Mouse (Mus musculus) C2C12 (cell line): ENCODE data around the gene Rai14. TPM values are rescaled to one million over a fixed set of nuclear protein-coding genes. Genes with fewer than 3 reads are reported as not detected.

Experiments
- H3K27me3 ChIP-seq: one replicate; pipeline ENCODE4 v1.6.1; 2011; ENCODE audit not compliant: control insufficient read depth, insufficient read depth, insufficient read length
- H3K36me3 ChIP-seq: one replicate; pipeline ENCODE4 v1.6.1; 2011; ENCODE audit not compliant: control insufficient read depth, insufficient read depth
- H3K4me3 ChIP-seq: one replicate; pipeline ENCODE4 v1.5.1; 2011; ENCODE audit warnings: mild to moderate bottlenecking, control low read depth; ENCODE audit not compliant: poor library complexity, insufficient read depth, severe bottlenecking
- H3K79me2 ChIP-seq: one replicate; pipeline ENCODE4 v1.6.1; 2011; ENCODE audit not compliant: control insufficient read depth, insufficient read depth
- H3K79me3 ChIP-seq: one replicate; pipeline ENCODE4 v1.6.1; 2011; ENCODE audit warnings: low read depth, control low read depth
- H3ac ChIP-seq: one replicate; pipeline ENCODE3; 2011; ENCODE audit warnings: low read depth; ENCODE audit not compliant: control insufficient read depth, insufficient read length
- CEBPB ChIP-seq: IDR thresholded peaks from one replicate; pipeline ENCODE4 v1.6.1; 2011; ENCODE audit warnings: low read depth, mild to moderate bottlenecking, control low read depth, moderate library complexity
- CTCF ChIP-seq: IDR thresholded peaks from one replicate; pipeline ENCODE4 v1.5.1; 2011; ENCODE audit not compliant: control insufficient read depth, insufficient read depth, insufficient read length
- FOSL1 ChIP-seq: IDR thresholded peaks from one replicate; pipeline ENCODE4 v1.8.0; 2011; ENCODE audit warnings: mild to moderate bottlenecking, low read length; ENCODE audit not compliant: poor library complexity, insufficient read depth, severe bottlenecking
- MAX ChIP-seq: IDR thresholded peaks from one replicate; pipeline ENCODE4 v1.6.1; 2011; ENCODE audit warnings: mild to moderate bottlenecking, control low read depth
- MYOD1 ChIP-seq: IDR thresholded peaks from one replicate; pipeline ENCODE4 v1.6.1; 2011; ENCODE audit warnings: low read depth; ENCODE audit not compliant: control insufficient read depth, insufficient read length
- MYOG ChIP-seq: IDR thresholded peaks from one replicate; pipeline ENCODE4 v1.6.1; 2011; ENCODE audit not compliant: control insufficient read depth, insufficient read length; ENCODE audit errors: extremely low read depth
- USF1 ChIP-seq: IDR thresholded peaks from one replicate; pipeline ENCODE4 v1.6.1; 2011; ENCODE audit warnings: low read depth, mild to moderate bottlenecking, control low read depth, moderate library complexity
- polyA plus RNA-seq: library from polyadenylated mRNA; unstranded; fragments of >200 nt; fragmentation: generic; extraction: Trizol; gene quantifications from one replicate; pipeline ENCODE4 v1.2.1, GENCODE M21; 2012; ENCODE audit warnings: missing spikeins

Rai14 gene
- polyA plus RNA-seq, 1 experiment = 55.1 TPM

DNA sequence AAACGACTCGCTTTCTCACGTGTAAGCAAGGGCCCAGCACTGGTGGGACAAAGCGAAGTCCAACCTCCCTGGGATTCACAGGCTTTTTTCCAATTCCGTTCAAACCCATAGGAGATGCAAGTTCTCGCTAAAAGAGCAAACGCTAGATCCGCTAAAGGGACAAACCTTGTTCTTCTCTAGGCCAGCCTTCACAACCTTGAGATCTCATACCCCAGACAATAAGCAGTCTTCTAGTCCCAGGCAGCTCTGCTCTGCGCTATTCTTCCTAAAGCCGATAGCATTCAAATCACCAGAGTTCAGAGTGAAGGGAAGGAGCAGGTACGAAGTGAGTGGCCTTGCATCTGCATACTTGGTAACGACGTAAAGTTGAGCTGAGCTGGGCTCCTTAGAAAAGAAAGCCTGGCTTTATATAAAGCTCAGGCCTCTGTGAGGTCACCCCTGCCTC, 1.2 kb downstream of the Rai14 start:
- Histone ChIP-seq H3K4me3 (peak overlapping the region; percentile 96), H3K36me3 (peaks cover 39% of the 10 kb centered on the region), H3ac (peak overlapping the region; percentile 97), H3K27me3 (no peaks in the 10 kb centered on the region), H3K79me3 (peaks cover 56% of the 10 kb centered on the region), H3K79me2 (peaks cover 59% of the 10 kb centered on the region)
- TF ChIP-seq MAX (no peak), CEBPB (no peak), USF1 (no peak), FOSL1 (no peak), CTCF (no peak), MYOG (no peak), MYOD1 (no peak)

DNA sequence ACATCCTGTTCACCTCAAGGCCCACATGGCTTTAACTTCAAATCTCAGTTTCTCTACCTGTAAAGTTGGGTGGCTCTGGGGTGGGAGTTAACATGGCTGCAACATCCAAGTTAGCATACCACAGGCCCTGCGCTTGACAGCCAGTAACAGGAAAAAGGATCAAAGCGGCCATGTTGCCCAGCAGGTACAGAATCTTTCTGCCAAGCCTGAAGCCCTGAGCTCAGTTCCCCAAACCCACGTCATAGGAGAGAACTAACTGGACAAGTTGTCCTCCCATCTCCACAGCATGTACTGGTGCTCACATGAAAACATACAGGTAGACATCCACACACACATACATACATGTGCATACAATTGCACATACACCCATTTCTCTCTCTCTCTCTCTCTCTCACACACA, 2.1 kb downstream of the Rai14 start:
- Histone ChIP-seq H3K79me3 (peaks cover 65% of the 10 kb centered on the region), H3ac (peak overlapping the region; percentile 55), H3K36me3 (peaks cover 48% of the 10 kb centered on the region), H3K27me3 (no peaks in the 10 kb centered on the region), H3K79me2 (peaks cover 68% of the 10 kb centered on the region), H3K4me3 (no peak overlapping the region)
- TF ChIP-seq MYOD1 (no peak), USF1 (no peak), CEBPB (no peak), CTCF (no peak), FOSL1 (no peak), MAX (no peak), MYOG (no peak)

DNA sequence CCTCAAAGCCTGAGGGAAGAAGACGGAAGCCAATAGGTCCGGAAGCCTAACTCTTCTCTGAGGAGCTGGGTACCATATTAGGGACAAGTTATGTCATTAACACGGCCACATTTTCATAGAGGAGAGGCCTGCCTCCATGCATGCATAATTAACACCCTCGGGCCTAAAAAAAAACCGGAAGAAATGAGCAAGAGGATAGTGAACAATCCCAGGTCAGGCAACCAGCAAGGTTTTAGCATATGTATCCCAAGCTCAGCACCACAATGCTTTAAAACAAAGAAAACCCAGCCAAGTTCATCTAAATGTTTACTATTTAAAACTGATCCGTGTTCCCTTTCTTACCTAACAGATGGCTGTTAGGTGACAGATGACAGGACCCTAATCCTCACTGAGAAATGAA, 3.2 kb downstream of the Rai14 start:
- Histone ChIP-seq H3K27me3 (no peaks in the 10 kb centered on the region), H3K79me2 (peaks cover 79% of the 10 kb centered on the region), H3K36me3 (peaks cover 55% of the 10 kb centered on the region), H3ac (no peak overlapping the region), H3K79me3 (peaks cover 75% of the 10 kb centered on the region), H3K4me3 (no peak overlapping the region)
- TF ChIP-seq MYOD1 (no peak), CEBPB (no peak), CTCF (no peak), FOSL1 (no peak), MYOG (no peak), USF1 (no peak), MAX (no peak)

DNA sequence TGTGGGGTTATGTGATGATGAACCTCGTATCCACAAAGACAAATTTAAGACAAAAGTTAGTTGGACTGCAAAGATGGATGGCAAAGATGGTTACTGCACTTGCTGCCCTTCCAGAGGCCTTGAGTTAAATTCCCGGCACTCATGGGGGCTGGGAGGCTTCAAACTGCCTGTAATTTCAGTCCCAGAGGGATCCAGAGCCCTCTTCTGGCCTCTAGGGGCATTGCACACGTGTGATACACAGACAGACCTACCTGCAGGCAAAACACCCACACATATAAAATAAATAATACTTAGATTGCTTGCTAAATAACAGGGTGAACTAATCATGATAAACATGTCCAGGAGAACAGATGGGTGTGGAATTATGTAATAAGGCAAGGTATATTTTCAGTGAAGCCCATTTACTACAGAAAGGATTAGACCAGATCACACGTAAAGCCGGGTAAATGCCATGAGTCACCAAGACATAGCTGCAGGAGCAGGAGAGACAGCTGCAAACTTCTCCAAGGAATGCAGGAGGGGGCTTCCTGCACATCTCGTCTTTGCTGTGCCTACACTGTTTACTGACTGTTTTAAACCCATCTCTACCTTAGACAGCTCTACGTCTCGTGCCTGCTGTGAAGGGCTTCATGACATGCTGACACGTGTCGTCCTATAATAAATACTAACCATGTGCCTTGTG, 5.7 kb downstream of the Rai14 start:
- H3K79me2 ChIP-seq = peaks cover 100% of the 10 kb centered on the region
- H3K27me3 ChIP-seq = no peaks in the 10 kb centered on the region
- H3K36me3 ChIP-seq = peaks cover 76% of the 10 kb centered on the region
- peaks cover 99% of the 10 kb centered on the region for H3K79me3 ChIP-seq
- TF ChIP-seq USF1 (no peak), MYOD1 (peak; percentile 80), CTCF (peak; percentile 16)
- H3K4me3 ChIP-seq = no peak overlapping the region
- no peak overlapping the region for H3ac ChIP-seq

DNA sequence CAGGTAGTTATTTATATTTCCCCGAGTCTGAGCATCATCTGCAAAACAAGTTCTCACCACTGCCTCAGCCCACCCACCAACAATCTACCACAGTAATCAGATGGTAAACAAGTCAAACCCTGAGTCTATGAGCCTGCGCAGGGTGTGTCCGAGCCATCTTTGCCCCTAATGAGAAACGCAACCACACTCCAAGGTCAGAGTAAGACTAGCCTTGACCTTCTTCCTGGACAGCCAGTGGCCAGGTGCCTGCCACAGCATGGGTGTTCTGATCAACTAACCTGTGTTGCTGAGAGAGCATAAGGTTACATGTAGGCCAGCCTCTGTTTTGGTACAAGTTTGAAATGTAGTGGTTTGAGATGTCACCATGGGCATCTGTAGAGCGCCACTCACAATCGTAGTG, 7.3 kb downstream of the Rai14 start:
- Histone ChIP-seq H3K79me3 (peaks cover 98% of the 10 kb centered on the region), H3K36me3 (peaks cover 84% of the 10 kb centered on the region), H3ac (no peak overlapping the region), H3K79me2 (peaks cover 100% of the 10 kb centered on the region), H3K4me3 (no peak overlapping the region), H3K27me3 (no peaks in the 10 kb centered on the region)
- TF ChIP-seq MYOD1 = no peak
- TF ChIP-seq MAX = no peak
- no peak for TF ChIP-seq CEBPB
- TF ChIP-seq FOSL1 = no peak
- TF ChIP-seq CTCF = no peak
- no peak for TF ChIP-seq MYOG
- TF ChIP-seq USF1 = no peak

DNA sequence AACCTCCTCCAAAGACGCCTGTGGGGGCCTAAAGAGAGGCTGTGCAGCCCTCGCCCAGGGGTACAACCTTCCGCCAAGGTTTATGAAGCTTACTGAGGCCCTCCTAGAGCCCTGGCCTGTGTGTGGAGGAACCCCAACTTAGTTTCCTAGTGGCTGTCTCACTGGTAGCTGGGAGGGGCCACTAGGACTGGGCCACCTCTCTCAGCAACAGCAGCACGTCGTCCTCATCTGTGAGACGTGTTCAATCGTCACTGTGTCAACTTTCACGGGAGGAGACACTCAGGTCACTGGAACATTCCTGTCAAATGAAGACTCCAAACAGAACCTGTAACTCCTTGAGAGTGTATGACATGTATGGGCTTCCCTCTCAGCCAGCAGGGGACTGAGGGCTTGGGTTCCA, 8.0 kb downstream of the Rai14 start:
- Histone ChIP-seq H3K79me3 (peaks cover 98% of the 10 kb centered on the region), H3ac (no peak overlapping the region), H3K27me3 (no peaks in the 10 kb centered on the region), H3K36me3 (peaks cover 84% of the 10 kb centered on the region), H3K79me2 (peaks cover 100% of the 10 kb centered on the region), H3K4me3 (no peak overlapping the region)
- no peak for TF ChIP-seq USF1
- TF ChIP-seq MYOG = no peak
- TF ChIP-seq FOSL1 = no peak
- no peak for TF ChIP-seq CEBPB
- TF ChIP-seq CTCF = no peak
- TF ChIP-seq MAX = no peak
- no peak for TF ChIP-seq MYOD1
